Mouse (Mus musculus) stomach, postnatal 0 days (tissue): ENCODE results near the gene Etv5.

ENCODE experiments used
- CTCF ChIP-seq: IDR thresholded peaks from 2 replicates; pipeline ENCODE4 v1.5.1; 2016; ENCODE audit warnings: antibody characterized with exemption, low read depth, mild to moderate bottlenecking, moderate library complexity
- EP300 ChIP-seq: optimal IDR thresholded peaks from 2 replicates; pipeline ENCODE3; 2016; ENCODE audit warnings: antibody characterized with exemption

DNA sequence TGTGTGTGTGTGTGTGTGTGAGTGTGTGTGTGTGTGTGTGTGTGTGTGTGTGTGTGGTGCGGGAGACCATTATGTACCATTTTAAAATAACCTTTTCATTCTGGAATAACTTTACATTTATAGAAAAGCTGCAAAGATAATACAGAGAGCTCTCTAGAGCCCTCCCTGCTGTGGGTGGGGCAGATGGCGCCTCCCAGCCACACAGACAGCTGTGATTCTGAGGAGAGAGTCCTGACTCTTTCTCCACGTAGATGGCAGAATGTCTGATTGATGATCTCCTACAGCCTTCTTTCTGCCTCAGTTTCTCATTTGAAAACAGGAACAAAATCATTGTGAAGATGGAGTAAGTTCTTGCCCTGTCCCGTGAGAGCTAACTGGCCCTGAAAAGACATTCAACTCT lies 91.5 kb downstream of the Etv5 start:
- TF ChIP-seq CTCF = no peak
- no peak for TF ChIP-seq EP300
